Mouse (Mus musculus): ENCODE data around the gene 4933402J07Rik.

4933402J07Rik gene

DNA sequence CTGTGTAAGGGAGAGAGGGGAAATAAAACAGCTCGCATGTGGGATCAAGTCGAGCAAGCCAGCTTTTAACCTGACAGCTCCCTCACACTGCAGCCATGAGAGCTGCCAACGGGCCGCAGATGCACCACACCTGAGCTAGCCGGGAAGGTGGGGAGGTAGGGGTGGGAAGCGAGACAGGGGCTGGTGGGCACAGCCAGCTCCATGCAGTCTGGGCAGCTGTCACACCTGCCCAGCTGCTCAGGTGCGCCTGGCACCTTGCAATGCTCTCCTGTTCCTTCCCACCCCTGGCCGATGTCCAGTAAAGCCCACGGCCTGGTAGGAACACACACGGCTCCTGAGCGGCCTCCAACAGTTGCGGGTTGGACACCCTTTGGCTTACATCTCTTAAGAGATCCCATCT lies 57.5 kb downstream of the 4933402J07Rik start:
- no peak for DNase-seq

DNA sequence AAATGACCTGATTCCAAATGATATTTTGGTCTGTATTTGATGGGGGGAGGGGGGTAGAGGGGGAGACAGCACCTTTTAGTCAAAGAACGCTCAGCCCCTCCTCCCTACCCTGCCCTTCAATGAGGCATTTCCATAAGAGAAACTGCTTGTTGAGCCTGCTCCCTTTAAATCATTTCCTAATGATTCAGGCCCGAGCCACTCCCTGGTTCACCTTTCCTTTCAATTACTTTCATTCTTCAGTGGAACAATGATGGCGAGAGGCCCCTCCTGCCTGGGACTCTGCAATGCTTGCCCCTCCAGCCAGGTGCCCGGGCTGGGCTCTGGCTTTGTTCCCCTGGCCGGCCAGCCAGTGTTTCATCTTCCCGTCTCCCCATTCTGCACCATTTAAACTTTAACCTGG lies 66.0 kb downstream of the 4933402J07Rik start:
- no peak for DNase-seq

DNA sequence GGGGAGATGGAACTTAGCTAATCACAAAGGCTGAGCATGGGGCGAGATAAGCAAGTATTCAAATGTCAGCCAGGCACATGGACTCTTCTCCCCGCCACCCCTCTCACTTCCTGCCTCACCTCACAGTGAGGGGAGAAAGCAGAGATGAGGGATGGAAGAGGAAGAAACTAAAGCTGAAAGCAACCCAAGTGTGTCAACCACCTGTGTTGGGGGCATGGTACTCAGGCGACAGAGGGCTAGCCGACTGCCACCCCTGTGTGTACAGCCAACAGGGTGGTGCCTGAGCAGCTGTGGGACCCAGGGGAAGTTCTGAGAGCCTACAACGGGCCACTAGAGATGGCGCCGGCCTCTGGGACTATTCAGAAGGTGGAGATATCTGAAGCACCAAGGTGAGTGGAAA lies 68.1 kb downstream of the 4933402J07Rik start:
- DNase-seq: no peak

DNA sequence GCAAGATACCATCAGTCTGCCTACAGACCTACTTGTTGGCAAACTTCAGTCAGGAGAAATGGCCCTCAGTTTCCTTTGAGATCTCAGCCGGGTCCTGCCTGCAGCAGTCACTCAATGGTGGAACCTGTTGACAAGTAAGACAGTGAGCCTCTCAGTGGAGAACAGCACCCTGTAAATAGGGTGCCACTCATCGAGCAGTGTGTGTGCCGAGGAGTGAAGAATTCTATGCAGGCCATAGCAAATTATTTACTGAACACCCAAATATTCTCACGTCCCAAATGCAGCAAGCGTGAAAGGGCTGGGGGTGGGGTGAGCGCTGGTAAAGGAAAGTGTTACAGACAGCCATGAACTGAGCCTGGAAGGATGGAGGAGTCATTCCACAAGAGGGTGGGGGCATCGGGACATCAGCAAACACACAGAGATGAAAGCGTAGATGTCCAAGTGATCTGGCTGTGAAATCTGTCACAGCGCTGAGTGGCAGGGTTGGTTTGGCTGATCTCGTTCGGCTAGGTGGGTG lies 72.6 kb downstream of the 4933402J07Rik start:
- DNase-seq: no peak

Measured in kidney, adult 9 months (tissue).